Mouse (Mus musculus): ENCODE measurements around the gene Agbl4. TPM values are rescaled to one million over a fixed set of nuclear protein-coding genes. Genes with fewer than 3 reads are reported as not detected.

The Agbl4 gene
- not detected for total RNA-seq (2021)
- long read RNA-seq, experiment 1 = 0 reads
- long read RNA-seq, experiment 2 = 0 reads

GRCm38 (mm10) chr4:110397618-110398045 is at the start of gene Agbl4:
Agbl4 (plus strand) TSS chr4:110397661.
- peak; percentile 12 for DNase-seq

GRCm38 (mm10) chr4:110350856-110351177 is 46.6 kb upstream of the Agbl4 start:
- intact Hi-C loops (cut with DNase I; ENCODE audit: low total_unique reads) = no loop called here
- DNase-seq = no peak

More at GRCm38 (mm10) chr4:110397618-110398045, at the start of gene Agbl4:
- intact Hi-C loops (cut with DNase I; ENCODE audit: low total_unique reads) = no loop called here

GRCm38 (mm10) chr4:110351178-110352000 is 46.1 kb upstream of the Agbl4 start, which contains the start of gene Elavl4:
Elavl4 (minus strand) TSS chr4:110351909.
- peak; percentile 19 for DNase-seq
- intact Hi-C loops (cut with DNase I; ENCODE audit: low total_unique reads) = no loop called here

GRCm38 (mm10) chr4:110352001-110352369 is 45.5 kb upstream of the Agbl4 start:
- intact Hi-C loops (cut with DNase I; ENCODE audit: low total_unique reads) = no loop called here
- DNase-seq = no peak

GRCm38 (mm10) chr4:110360568-110360967 is 36.9 kb upstream of the Agbl4 start:
- no peak for DNase-seq
- intact Hi-C loops (cut with DNase I; ENCODE audit: low total_unique reads) = no loop called here

- intact Hi-C loops (cut with DNase I; ENCODE audit: low total_unique reads) = no loop called here
- no peak for DNase-seq
Measured at GRCm38 (mm10) chr4:110396221-110396620, 1.2 kb upstream of the Agbl4 start.

- DNase-seq = no peak
- intact Hi-C loops (cut with DNase I; ENCODE audit: low total_unique reads) = no loop called here
Measured at GRCm38 (mm10) chr4:110420306-110420705, 22.8 kb downstream of the Agbl4 start.

GRCm38 (mm10) chr4:110427653-110428052 is 30.2 kb downstream of the Agbl4 start:
- intact Hi-C loops (cut with DNase I; ENCODE audit: low total_unique reads) = no loop called here
- no peak for DNase-seq

GRCm38 (mm10) chr4:110494371-110494770 is 96.9 kb downstream of the Agbl4 start:
- intact Hi-C loops (cut with DNase I; ENCODE audit: low total_unique reads) = no loop called here
- no peak for DNase-seq

GRCm38 (mm10) chr4:110529804-110530203 is 132.3 kb downstream of the Agbl4 start:
- no peak for DNase-seq
- intact Hi-C loops (cut with DNase I; ENCODE audit: low total_unique reads) = no loop called here

- DNase-seq = no peak
- intact Hi-C loops (cut with DNase I; ENCODE audit: low total_unique reads) = no loop called here
Measured at GRCm38 (mm10) chr4:110549223-110549622, 151.8 kb downstream of the Agbl4 start.

GRCm38 (mm10) chr4:110597726-110598283 is 200.3 kb downstream of the Agbl4 start:
- intact Hi-C loops (cut with DNase I; ENCODE audit: low total_unique reads) = no loop called here
- no peak for DNase-seq

- intact Hi-C loops (cut with DNase I; ENCODE audit: low total_unique reads) = no loop called here
- DNase-seq = no peak
Measured at GRCm38 (mm10) chr4:110641417-110641816, 244.0 kb downstream of the Agbl4 start.

- DNase-seq = no peak
- intact Hi-C loops (cut with DNase I; ENCODE audit: low total_unique reads) = no loop called here
Measured at GRCm38 (mm10) chr4:110662940-110663339, 265.5 kb downstream of the Agbl4 start.

GRCm38 (mm10) chr4:110674121-110674520 is 276.7 kb downstream of the Agbl4 start:
- intact Hi-C loops (cut with DNase I; ENCODE audit: low total_unique reads) = no loop called here

GRCm38 (mm10) chr4:110735141-110735540 is 337.7 kb downstream of the Agbl4 start:
- DNase-seq = no peak
- intact Hi-C loops (cut with DNase I; ENCODE audit: low total_unique reads) = no loop called here

More at GRCm38 (mm10) chr4:110674121-110674520, 276.7 kb downstream of the Agbl4 start:
- DNase-seq = no peak

GRCm38 (mm10) chr4:110757941-110758340 is 360.5 kb downstream of the Agbl4 start:
- no peak for DNase-seq

GRCm38 (mm10) chr4:110788596-110788995 is 391.1 kb downstream of the Agbl4 start:
- intact Hi-C loops (cut with DNase I; ENCODE audit: low total_unique reads) = no loop called here
- DNase-seq = no peak

More at GRCm38 (mm10) chr4:110757941-110758340, 360.5 kb downstream of the Agbl4 start:
- intact Hi-C loops (cut with DNase I; ENCODE audit: low total_unique reads) = no loop called here

- intact Hi-C loops (cut with DNase I; ENCODE audit: low total_unique reads) = no loop called here
- no peak for DNase-seq
Measured at GRCm38 (mm10) chr4:110799902-110800301, 402.4 kb downstream of the Agbl4 start.

- intact Hi-C loops (cut with DNase I; ENCODE audit: low total_unique reads) = no loop called here
- no peak for DNase-seq
Measured at GRCm38 (mm10) chr4:110810947-110811346, 413.5 kb downstream of the Agbl4 start.

- intact Hi-C loops (cut with DNase I; ENCODE audit: low total_unique reads) = no loop called here
- DNase-seq = no peak
Measured at GRCm38 (mm10) chr4:110832776-110833175, 435.3 kb downstream of the Agbl4 start.

All from gastrocnemius, postnatal 14 days (tissue).